Mouse (Mus musculus): ENCODE measurements around the gene Tktl1. TPM values are rescaled to one million over a fixed set of nuclear protein-coding genes. Genes with fewer than 3 reads are reported as not detected.
A peak's percentile ranks its signal among the peaks of the same experiment; 100 is the strongest.

Tktl1 gene
- polyA plus RNA-seq, 1 experiment from 2014 or later, result 0.08 TPM

DNA sequence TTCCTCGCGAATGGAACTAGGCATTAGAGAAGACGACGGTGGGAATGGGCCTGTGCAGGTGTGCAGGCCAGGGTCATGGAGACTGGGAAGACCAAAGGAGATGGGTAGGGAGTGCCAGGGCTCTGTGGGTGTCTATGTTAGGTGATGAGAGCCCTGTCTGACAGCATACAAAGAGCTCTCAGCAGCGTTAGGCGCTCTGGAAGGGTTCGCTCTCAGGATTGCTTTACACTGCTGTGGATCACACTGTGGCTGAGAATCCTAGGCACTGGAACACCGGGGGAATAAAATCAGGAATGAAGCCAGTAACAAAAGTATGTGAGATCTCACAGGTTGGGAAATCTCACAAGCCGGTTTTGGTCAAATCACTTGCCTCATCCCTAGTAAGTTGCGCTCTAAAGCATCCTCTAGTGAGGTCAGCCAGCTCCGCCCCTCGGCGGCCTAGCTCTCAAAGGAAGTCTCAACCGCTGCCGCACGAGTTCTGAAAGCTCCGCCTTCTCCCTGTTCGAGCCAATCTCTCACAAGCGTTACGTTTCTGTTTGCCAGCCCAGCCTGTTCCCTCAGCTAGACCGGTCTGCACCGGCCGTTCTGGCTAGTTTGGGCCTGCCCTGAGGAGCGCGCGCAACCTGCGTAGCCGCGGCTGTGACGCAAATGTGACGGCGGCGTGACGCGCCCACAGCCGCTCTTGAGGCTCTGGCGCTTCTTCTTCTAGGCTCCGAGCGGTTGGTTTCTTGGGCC, 77.3 kb downstream of the Tktl1 start, which contains the start of gene Emd:
Emd (plus strand) TSS at position 535 of the 735 bp plus-strand sequence.
- no peaks in the 10 kb centered on the region for H3K36me3 ChIP-seq (ENCODE audit: control insufficient read depth, insufficient read depth, low read length)
- peak within 1 kb of the TSS; percentile 76 for H3K9ac ChIP-seq (ENCODE audit: low read length)
- DNase-seq (ENCODE audit: low spot score) (peak; percentile 91), ATAC-seq (ENCODE audit: low FRiP score, low TSS enrichment) (peak; percentile 98)
- H3K27ac ChIP-seq (replicated peaks), result peak within 1 kb of the TSS; percentile 90
- no peaks in the 10 kb centered on the region for H3K27me3 ChIP-seq (ENCODE audit: control insufficient read depth, insufficient read depth, low read length)
- H3K9me3 ChIP-seq (ENCODE audit: control insufficient read depth, low read length), result no peaks in the 10 kb centered on the region
- peak within 1 kb of the TSS; percentile 65 for H3K4me2 ChIP-seq (replicated peaks; ENCODE audit: low read depth)
- peak within 1 kb of the TSS; percentile 50 for H3K4me3 ChIP-seq (ENCODE audit: low read depth, low read length)
- WGBS, result 30% methylated on average over 39 of the region's 39 CpGs
- H3K4me1 ChIP-seq (replicated peaks; ENCODE audit: control insufficient read depth, insufficient read depth), result no peaks in the 10 kb centered on the region
- TF ChIP-seq EP300 (optimal IDR thresholded peaks at IDR 0.05) (no peak), CTCF (IDR thresholded peaks at IDR 0.05; ENCODE audit: low read depth) (no peak)

DNA sequence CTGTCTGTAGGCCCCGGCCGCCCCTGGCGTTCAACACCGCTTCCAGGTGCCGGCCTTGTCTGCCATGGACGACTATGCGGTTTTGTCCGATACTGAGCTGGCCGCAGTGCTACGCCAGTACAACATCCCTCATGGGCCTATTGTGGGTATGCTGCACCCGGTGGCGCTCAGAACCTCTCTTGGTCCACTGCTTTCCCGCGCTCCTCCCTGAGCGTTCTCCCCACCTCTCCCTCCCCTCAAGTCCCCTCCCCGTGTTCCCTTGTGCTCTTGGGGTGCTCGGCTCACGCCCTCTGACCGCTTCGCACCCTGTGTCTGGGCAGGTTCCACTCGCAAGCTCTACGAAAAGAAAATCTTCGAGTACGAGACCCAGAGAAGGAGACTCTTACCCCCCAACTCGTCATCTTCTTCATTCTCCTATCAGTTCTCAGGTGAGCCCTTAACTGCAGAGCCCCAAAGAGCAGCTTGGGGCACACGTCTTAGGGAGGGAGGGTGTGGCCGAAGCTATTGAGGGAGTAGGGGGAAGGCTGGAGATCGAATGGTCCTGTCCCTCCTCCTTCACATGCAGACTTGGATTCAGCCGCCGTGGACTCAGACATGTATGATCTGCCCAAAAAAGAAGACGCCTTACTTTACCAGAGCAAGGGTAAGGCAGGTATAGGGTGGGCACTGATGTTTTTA, 78.0 kb downstream of the Tktl1 start:
- peak; percentile 10; the same call in 1 of the 2 replicates for TF ChIP-seq CTCF (IDR thresholded peaks at IDR 0.05; ENCODE audit: low read depth)
- TF ChIP-seq EP300 (optimal IDR thresholded peaks at IDR 0.05), result no peak
- Histone ChIP-seq H3K27ac (replicated peaks) (peak overlapping the region; percentile 90), H3K4me2 (replicated peaks; ENCODE audit: low read depth) (peak overlapping the region; percentile 65), H3K4me3 (ENCODE audit: low read depth, low read length) (peak overlapping the region; percentile 50), H3K36me3 (ENCODE audit: control insufficient read depth, insufficient read depth, low read length) (no peaks in the 10 kb centered on the region), H3K9ac (ENCODE audit: low read length) (peak overlapping the region; percentile 76), H3K4me1 (replicated peaks; ENCODE audit: control insufficient read depth, insufficient read depth) (no peaks in the 10 kb centered on the region), H3K27me3 (ENCODE audit: control insufficient read depth, insufficient read depth, low read length) (no peaks in the 10 kb centered on the region), H3K9me3 (ENCODE audit: control insufficient read depth, low read length) (no peaks in the 10 kb centered on the region)
- DNase-seq (ENCODE audit: low spot score) (no peak), ATAC-seq (ENCODE audit: low FRiP score, low TSS enrichment) (peak; percentile 58)
- 24% methylated on average over 27 of the region's 31 CpGs for WGBS

DNA sequence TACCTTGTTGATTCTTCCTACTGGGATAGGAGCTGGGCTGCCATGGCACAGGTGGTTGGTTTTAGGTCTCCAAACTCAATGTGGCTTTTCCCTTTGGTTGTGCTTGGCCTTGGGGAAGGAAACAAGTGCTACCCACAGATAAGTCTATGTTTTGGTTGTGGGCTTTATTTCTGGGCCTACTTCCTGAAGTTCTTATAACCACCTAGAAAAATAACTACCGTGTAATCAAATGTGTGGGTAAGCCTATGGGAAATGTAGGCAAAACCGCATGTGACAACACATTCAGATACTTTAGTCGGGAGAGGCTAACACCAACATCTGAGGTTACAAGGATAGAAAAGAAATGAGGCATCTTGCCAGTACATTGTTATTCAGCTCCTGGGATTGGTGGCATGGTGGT, 80.7 kb downstream of the Tktl1 start:
- TF ChIP-seq CTCF (IDR thresholded peaks at IDR 0.05; ENCODE audit: low read depth), result no peak
- TF ChIP-seq EP300 (optimal IDR thresholded peaks at IDR 0.05), result no peak
- Histone ChIP-seq H3K36me3 (ENCODE audit: control insufficient read depth, insufficient read depth, low read length) (no peaks in the 10 kb centered on the region), H3K4me2 (replicated peaks; ENCODE audit: low read depth) (no peak overlapping the region), H3K9ac (ENCODE audit: low read length) (no peak overlapping the region), H3K27me3 (ENCODE audit: control insufficient read depth, insufficient read depth, low read length) (no peaks in the 10 kb centered on the region), H3K27ac (replicated peaks) (no peak overlapping the region), H3K4me1 (replicated peaks; ENCODE audit: control insufficient read depth, insufficient read depth) (no peaks in the 10 kb centered on the region), H3K9me3 (ENCODE audit: control insufficient read depth, low read length) (no peaks in the 10 kb centered on the region), H3K4me3 (ENCODE audit: low read depth, low read length) (no peak overlapping the region)
- ATAC-seq (ENCODE audit: low FRiP score, low TSS enrichment), result no peak
- no peak for DNase-seq (ENCODE audit: low spot score)
- WGBS, result 88% methylated on average over 3 of the region's 3 CpGs

Other genes starting within 250 kb of the Tktl1 start
- 19.2 and 19.7 TPM in 2 replicates for gene Renbp, start 246.4 kb upstream of the Tktl1 start, polyA plus RNA-seq (2015; fragmentation: Nextera tagmentation; extraction: Ambion mirVana)
- 16.1 and 16.5 TPM in 2 replicates for gene Hcfc1, start 210.9 kb upstream of the Tktl1 start, polyA plus RNA-seq (2015; fragmentation: Nextera tagmentation; extraction: Ambion mirVana)
- 37.6 and 39.5 TPM in 2 replicates for gene Irak1, start 153.3 kb upstream of the Tktl1 start, polyA plus RNA-seq (2015; fragmentation: Nextera tagmentation; extraction: Ambion mirVana)
- gene Opn1mw, start 49.8 kb upstream of the Tktl1 start, polyA plus RNA-seq (2015; fragmentation: Nextera tagmentation; extraction: Ambion mirVana), result not detected in 2 replicates
- 6.8 and 6.9 TPM in 2 replicates for gene Mecp2, start 41.9 kb upstream of the Tktl1 start, polyA plus RNA-seq (2015; fragmentation: Nextera tagmentation; extraction: Ambion mirVana)
- gene Tex28, start 9.4 kb upstream of the Tktl1 start, polyA plus RNA-seq (2015; fragmentation: Nextera tagmentation; extraction: Ambion mirVana), result not detected in 2 replicates
- gene Flna, start 72.6 kb downstream of the Tktl1 start, polyA plus RNA-seq (2015; fragmentation: Nextera tagmentation; extraction: Ambion mirVana), result 256 and 289 TPM in 2 replicates
- 20.9 TPM in 2 replicates for gene Emd, start 77.4 kb downstream of the Tktl1 start, polyA plus RNA-seq (2015; fragmentation: Nextera tagmentation; extraction: Ambion mirVana)
- gene Rpl10, start 93.6 kb downstream of the Tktl1 start, polyA plus RNA-seq (2015; fragmentation: Nextera tagmentation; extraction: Ambion mirVana), result 762 and 787 TPM in 2 replicates
- 59.5 and 71.1 TPM in 2 replicates for gene Taz, start 104.7 kb downstream of the Tktl1 start, polyA plus RNA-seq (2015; fragmentation: Nextera tagmentation; extraction: Ambion mirVana)
- 15.6 and 15.8 TPM in 2 replicates for gene Dnase1l1, start 105.1 kb downstream of the Tktl1 start, polyA plus RNA-seq (2015; fragmentation: Nextera tagmentation; extraction: Ambion mirVana)
- gene Atp6ap1, start 119.8 kb downstream of the Tktl1 start, polyA plus RNA-seq (2015; fragmentation: Nextera tagmentation; extraction: Ambion mirVana), result 106 and 107 TPM in 2 replicates
- gene Gdi1, start 127.7 kb downstream of the Tktl1 start, polyA plus RNA-seq (2015; fragmentation: Nextera tagmentation; extraction: Ambion mirVana), result 75.8 and 79.3 TPM in 2 replicates
- gene Fam50a, start 135.8 kb downstream of the Tktl1 start, polyA plus RNA-seq (2015; fragmentation: Nextera tagmentation; extraction: Ambion mirVana), result 37.6 and 37.8 TPM in 2 replicates
- 2.9 and 3.2 TPM in 2 replicates for gene Plxna3, start 151.8 kb downstream of the Tktl1 start, polyA plus RNA-seq (2015; fragmentation: Nextera tagmentation; extraction: Ambion mirVana)
- 88.1 and 90.9 TPM in 2 replicates for gene Lage3, start 176.4 kb downstream of the Tktl1 start, polyA plus RNA-seq (2015; fragmentation: Nextera tagmentation; extraction: Ambion mirVana)
- gene Ubl4a, start 196.0 kb downstream of the Tktl1 start, polyA plus RNA-seq (2015; fragmentation: Nextera tagmentation; extraction: Ambion mirVana), result 55.6 and 63.5 TPM in 2 replicates
- gene Slc10a3, start 196.1 kb downstream of the Tktl1 start, polyA plus RNA-seq (2015; fragmentation: Nextera tagmentation; extraction: Ambion mirVana), result 20.0 and 20.6 TPM in 2 replicates
- gene Fam3a, start 216.0 kb downstream of the Tktl1 start, polyA plus RNA-seq (2015; fragmentation: Nextera tagmentation; extraction: Ambion mirVana), result 25.0 and 26.0 TPM in 2 replicates
- gene Ikbkg, start 216.0 kb downstream of the Tktl1 start, polyA plus RNA-seq (2015; fragmentation: Nextera tagmentation; extraction: Ambion mirVana), result 15.8 and 16.7 TPM in 2 replicates